Mouse (Mus musculus): ENCODE data around the gene Kcnk18.

DNA sequence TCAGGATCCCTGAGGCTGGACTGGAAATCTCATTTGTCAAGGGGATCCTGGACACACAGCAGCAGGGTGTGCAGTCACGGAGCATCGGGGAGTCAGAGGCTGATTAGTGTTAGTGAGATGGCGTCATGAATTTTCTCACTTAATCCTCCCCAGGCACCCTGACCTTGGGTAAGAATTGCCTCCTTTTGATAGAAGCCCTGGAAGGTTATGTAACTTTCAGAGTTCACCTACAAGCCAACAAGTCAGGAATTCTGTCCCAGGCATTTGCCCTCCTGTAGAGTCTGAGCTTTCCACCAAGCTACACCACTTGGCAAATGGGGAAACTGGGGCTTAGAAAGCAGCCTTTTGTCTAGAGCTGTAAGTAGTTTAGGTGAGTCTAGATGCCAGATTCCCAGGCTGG is 2.1 kb downstream of the Kcnk18 start:
- TF ChIP-seq CTCF (IDR thresholded peaks at IDR 0.05; ENCODE audit: borderline replicate concordance, insufficient read depth, low read length) (no peak), POLR2A (IDR thresholded peaks at IDR 0.05; ENCODE audit: low read depth, low read length) (no peak)
